Mouse (Mus musculus) liver, adult 2 months (tissue): ENCODE results near the gene Brdt. TPM values are rescaled to one million over a fixed set of nuclear protein-coding genes. Genes with fewer than 3 reads are reported as not detected.

ENCODE experiments used
- DNase-seq: peaks from one replicate; pipeline ENCODE4 v3.0.0-alpha.2; 2011; ENCODE audit warnings: low read depth, low spot score; ENCODE audit errors: extremely low read depth
- H3K27ac ChIP-seq: fragments of 200-500 bp; replicated peaks from 2 replicates; pipeline ENCODE4 v1.5.1; 2012; ENCODE audit warnings: low read depth, mild to moderate bottlenecking, control low read depth, inconsistent platforms, low read length; ENCODE audit not compliant: insufficient read depth
- H3K27me3 ChIP-seq: fragments of 200-500 bp; 2 replicates; pipeline ENCODE4 v1.6.1; 2012; ENCODE audit warnings: mild to moderate bottlenecking, moderate library complexity, low read length, inconsistent platforms; ENCODE audit not compliant: control insufficient read depth, insufficient read depth
- H3K36me3 ChIP-seq: fragments of 200-500 bp; 2 replicates; pipeline ENCODE4 v1.6.1; 2012; ENCODE audit warnings: low read length, inconsistent platforms; ENCODE audit not compliant: control insufficient read depth, insufficient read depth
- H3K4me1 ChIP-seq: fragments of 200-500 bp; 2 replicates; pipeline ENCODE4 v1.6.1; 2011; ENCODE audit warnings: low read length; ENCODE audit not compliant: control insufficient read depth, insufficient read depth
- H3K4me3 ChIP-seq: fragments of 200-500 bp; 2 replicates; pipeline ENCODE4 v1.5.1; 2011; ENCODE audit warnings: low read depth, mild to moderate bottlenecking, control low read depth, low read length, moderate library complexity; ENCODE audit not compliant: insufficient read depth
- H3K79me2 ChIP-seq: fragments of 200-500 bp; 2 replicates; pipeline ENCODE4 v1.6.1; 2012; ENCODE audit warnings: inconsistent platforms, mild to moderate bottlenecking, low read length, moderate library complexity; ENCODE audit not compliant: control insufficient read depth, insufficient read depth
- H3K9ac ChIP-seq: fragments of 200-500 bp; 2 replicates; pipeline ENCODE4 v1.6.1; 2012; ENCODE audit warnings: low read depth, mild to moderate bottlenecking, control low read depth, inconsistent platforms, low read length
- CTCF ChIP-seq: fragments of 200-500 bp; IDR thresholded peaks from 2 replicates; pipeline ENCODE4 v1.5.1; 2011; ENCODE audit warnings: low read depth, low read length, control low read depth
- POLR2A ChIP-seq: fragments of 200-500 bp; IDR thresholded peaks from 2 replicates; pipeline ENCODE4 v1.6.1; 2011; ENCODE audit warnings: low read length, control low read depth; ENCODE audit not compliant: insufficient read depth; ENCODE audit errors: extremely low read depth
- WGBS: fragments of 180-500 bp; shearing (Covaris S2); methylation state at CpG from one replicate; pipeline ENCODE4 v1.1.7; 2018; 5-methylcytosine and 5-hydroxymethylcytosine counted together
- polyA plus RNA-seq: library from polyadenylated mRNA; depleted of rRNA; stranded (reverse); fragments of >200 nt; gene quantifications from 2 replicates; pipeline ENCODE4 v1.2.3, GENCODE M21; 2012
- total RNA-seq: library from RNA; depleted of rRNA; stranded (reverse); fragments of >200 nt; gene quantifications from 2 replicates; pipeline ENCODE4 v1.2.3, GENCODE M21; 2014

Gene Brdt
- total and polyA plus RNA-seq, 2 experiments = 0.81 to 1.8 TPM

DNA sequence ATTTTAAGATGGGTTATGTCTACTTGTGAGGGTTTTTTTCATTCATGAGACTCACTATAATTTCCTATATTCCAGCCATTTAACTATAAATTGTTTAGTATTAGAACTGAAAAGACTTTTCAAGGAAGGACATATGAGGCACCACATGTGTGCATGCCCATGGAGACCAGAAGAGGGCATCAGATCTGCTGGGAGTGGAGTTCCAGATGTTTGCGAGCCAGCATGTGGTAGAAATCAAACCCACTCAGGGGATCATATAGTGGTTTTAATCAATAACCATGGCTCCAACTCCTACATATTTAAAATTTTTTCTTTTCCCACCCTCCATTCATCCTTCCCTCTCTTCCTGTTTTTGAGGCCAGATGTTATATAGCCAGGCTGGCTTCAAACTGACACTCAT, 15.3 kb downstream of the Brdt start:
- 39% methylated on average over 1 of the region's 1 CpGs for WGBS
- H3K27ac ChIP-seq = no peak overlapping the region
- H3K9ac ChIP-seq = no peak overlapping the region
- H3K4me1 ChIP-seq = no peaks in the 10 kb centered on the region
- no peaks in the 10 kb centered on the region for H3K27me3 ChIP-seq
- H3K36me3 ChIP-seq = no peaks in the 10 kb centered on the region
- TF ChIP-seq CTCF (peak; percentile 45), POLR2A (no peak)
- no peaks in the 10 kb centered on the region for H3K79me2 ChIP-seq
- no peak overlapping the region for H3K4me3 ChIP-seq
- DNase-seq = no peak

GRCm38 (mm10) chr5:107352566-107352965, 21.6 kb downstream of the Brdt start:
- TF ChIP-seq POLR2A = no peak
- TF ChIP-seq CTCF = no peak
- H3K79me2 ChIP-seq = no peaks in the 10 kb centered on the region
- H3K36me3 ChIP-seq = no peaks in the 10 kb centered on the region

GRCm38 (mm10) chr5:107353981-107354380, 23.0 kb downstream of the Brdt start:
- Histone ChIP-seq H3K27me3 (no peaks in the 10 kb centered on the region), H3K36me3 (no peaks in the 10 kb centered on the region), H3K27ac (no peak overlapping the region), H3K4me1 (no peaks in the 10 kb centered on the region), H3K9ac (no peak overlapping the region), H3K79me2 (no peaks in the 10 kb centered on the region), H3K4me3 (no peak overlapping the region)
- TF ChIP-seq POLR2A (no peak), CTCF (no peak)
- 73% methylated on average over 3 of the region's 3 CpGs for WGBS
- no peak for DNase-seq

More at GRCm38 (mm10) chr5:107352566-107352965, 21.6 kb downstream of the Brdt start:
- no peak overlapping the region for H3K4me3 ChIP-seq
- 95% methylated on average over 1 of the region's 1 CpGs for WGBS
- no peak for DNase-seq
- no peaks in the 10 kb centered on the region for H3K4me1 ChIP-seq
- H3K9ac ChIP-seq = no peak overlapping the region
- no peaks in the 10 kb centered on the region for H3K27me3 ChIP-seq
- no peak overlapping the region for H3K27ac ChIP-seq

DNA sequence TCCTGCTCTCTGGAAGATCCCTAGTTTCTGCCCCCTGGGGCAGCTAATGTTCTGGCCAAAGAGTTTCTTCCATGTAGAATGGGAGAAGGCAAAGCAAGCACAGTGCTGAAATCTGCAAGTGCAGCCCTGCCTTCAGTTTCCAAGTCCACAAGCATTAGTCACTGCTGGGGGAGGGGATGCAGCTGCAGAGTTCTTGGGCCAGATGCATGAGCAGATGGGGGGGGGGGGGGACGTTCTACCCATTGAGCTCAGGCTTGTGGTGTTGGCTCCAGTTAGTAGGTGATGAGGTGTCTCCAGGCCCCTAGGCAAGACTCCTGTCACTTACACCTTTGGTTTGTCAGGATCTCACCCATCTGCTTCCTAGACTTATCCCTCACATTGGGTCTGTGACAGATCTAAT, 24.8 kb downstream of the Brdt start:
- H3K4me3 ChIP-seq = no peak overlapping the region
- no peaks in the 10 kb centered on the region for H3K79me2 ChIP-seq
- no peak overlapping the region for H3K9ac ChIP-seq
- no peak for TF ChIP-seq POLR2A
- TF ChIP-seq CTCF = no peak
- no peaks in the 10 kb centered on the region for H3K27me3 ChIP-seq
- no peak overlapping the region for H3K27ac ChIP-seq
- H3K36me3 ChIP-seq = no peaks in the 10 kb centered on the region
- H3K4me1 ChIP-seq = no peaks in the 10 kb centered on the region
- WGBS = 33% methylated on average over 1 of the region's 1 CpGs
- DNase-seq = no peak

- no peaks in the 10 kb centered on the region for H3K36me3 ChIP-seq
- H3K4me1 ChIP-seq = no peaks in the 10 kb centered on the region
- no peak overlapping the region for H3K4me3 ChIP-seq
- no peak overlapping the region for H3K27ac ChIP-seq
- H3K79me2 ChIP-seq = no peaks in the 10 kb centered on the region
- H3K9ac ChIP-seq = no peak overlapping the region
- H3K27me3 ChIP-seq = no peaks in the 10 kb centered on the region
- 91% methylated on average over 8 of the region's 8 CpGs for WGBS
- TF ChIP-seq CTCF (no peak), POLR2A (no peak)
- no peak for DNase-seq
Observed at GRCm38 (mm10) chr5:107357723-107358122, 26.8 kb downstream of the Brdt start.

DNA sequence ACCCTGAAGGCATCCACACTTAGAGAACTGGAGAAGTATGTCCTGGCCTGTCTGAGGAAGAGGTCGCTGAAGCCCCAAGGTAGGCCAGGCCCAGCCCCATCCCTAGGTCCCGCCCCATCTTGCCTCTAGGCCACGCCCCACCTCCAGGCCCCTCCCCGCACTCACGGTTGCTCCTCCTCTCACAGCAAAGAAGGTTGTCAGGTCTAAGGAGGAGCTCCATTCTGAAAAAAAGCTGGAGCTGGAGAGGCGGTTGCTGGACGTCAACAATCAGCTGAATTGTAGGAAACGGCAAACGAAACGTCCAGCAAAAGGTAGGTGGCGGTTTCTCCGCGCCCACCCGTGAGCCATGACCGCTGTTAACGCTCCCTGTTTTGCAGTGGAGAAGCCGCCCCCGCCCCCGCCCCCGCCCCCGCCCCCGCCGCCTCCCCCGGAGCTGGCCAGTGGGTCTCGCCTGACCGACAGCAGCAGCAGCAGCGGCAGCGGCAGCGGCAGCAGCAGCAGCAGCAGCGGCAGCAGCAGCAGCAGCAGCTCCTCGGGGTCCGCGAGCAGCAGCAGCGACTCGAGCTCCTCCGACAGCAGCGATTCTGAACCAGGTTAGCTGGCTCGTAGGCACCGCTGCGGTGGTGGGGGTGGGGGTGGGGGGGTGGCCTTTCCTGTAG, 28.6 kb downstream of the Brdt start:
- Histone ChIP-seq H3K79me2 (no peaks in the 10 kb centered on the region), H3K9ac (peak overlapping the region; percentile 90), H3K4me3 (peak overlapping the region; percentile 64), H3K27me3 (no peaks in the 10 kb centered on the region), H3K27ac (peak overlapping the region; percentile 59), H3K4me1 (no peaks in the 10 kb centered on the region), H3K36me3 (no peaks in the 10 kb centered on the region)
- TF ChIP-seq POLR2A = no peak
- TF ChIP-seq CTCF = no peak
- DNase-seq = peak; percentile 76
- under 1% methylated on average over 40 of the region's 40 CpGs for WGBS
